Mouse (Mus musculus) testis, adult 2 months (tissue): ENCODE results near the gene Atp6v0e2. TPM values are rescaled to one million over a fixed set of nuclear protein-coding genes. Genes with fewer than 3 reads are reported as not detected.

Experiments used
- H3K27ac ChIP-seq: fragments of 200-500 bp; 2 replicates; pipeline ENCODE4 v1.5.1; 2012; ENCODE audit warnings: low read depth, low read length; ENCODE audit not compliant: control insufficient read depth, insufficient read depth
- H3K27me3 ChIP-seq: fragments of 200-500 bp; 2 replicates; pipeline ENCODE4 v1.6.1; 2012; ENCODE audit warnings: mild to moderate bottlenecking, low read length, moderate library complexity; ENCODE audit not compliant: control insufficient read depth, insufficient read depth
- H3K36me3 ChIP-seq: fragments of 200-500 bp; 2 replicates; pipeline ENCODE4 v1.6.1; 2012; ENCODE audit warnings: mild to moderate bottlenecking, low read length; ENCODE audit not compliant: control insufficient read depth, insufficient read depth
- H3K4me1 ChIP-seq: fragments of 200-500 bp; 2 replicates; pipeline ENCODE4 v1.6.1; 2012; ENCODE audit warnings: low read length; ENCODE audit not compliant: control insufficient read depth, insufficient read depth
- H3K4me3 ChIP-seq: fragments of 200-500 bp; 2 replicates; pipeline ENCODE4 v1.5.1; 2012; ENCODE audit warnings: low read depth, mild to moderate bottlenecking, low read length, moderate library complexity, mixed read lengths; ENCODE audit not compliant: control insufficient read depth
- CTCF ChIP-seq: fragments of 200-500 bp; IDR thresholded peaks from 2 replicates; pipeline ENCODE4 v1.5.1; 2012; ENCODE audit warnings: low read depth, mild to moderate bottlenecking, inconsistent platforms, low read length, moderate library complexity; ENCODE audit not compliant: control insufficient read depth, insufficient read depth, insufficient replicate concordance
- POLR2A ChIP-seq: fragments of 200-500 bp; IDR thresholded peaks from 2 replicates; pipeline ENCODE4 v1.6.1; 2012; ENCODE audit warnings: low read depth, mild to moderate bottlenecking, inconsistent platforms, low read length, moderate library complexity; ENCODE audit not compliant: control insufficient read depth
- polyA plus RNA-seq: library from polyadenylated mRNA; depleted of rRNA; stranded (reverse); fragments of >200 nt; gene quantifications from 2 replicates; pipeline ENCODE4 v1.2.3, GENCODE M21; 2012

The Atp6v0e2 gene
- polyA plus RNA-seq, 1 experiment: 18.7 TPM

GRCm38 (mm10) chr6:48540721-48541120 is 3.3 kb downstream of the Atp6v0e2 start:
- no peak for TF ChIP-seq POLR2A
- TF ChIP-seq CTCF: no peak
- peaks cover 17% of the 10 kb centered on the region for H3K4me1 ChIP-seq
- no peak overlapping the region for H3K4me3 ChIP-seq
- H3K27ac ChIP-seq: no peak overlapping the region
- no peaks in the 10 kb centered on the region for H3K27me3 ChIP-seq
- H3K36me3 ChIP-seq: no peaks in the 10 kb centered on the region

GRCm38 (mm10) chr6:48541560-48542450 is 4.4 kb downstream of the Atp6v0e2 start:
- H3K27ac ChIP-seq: no peak overlapping the region
- peaks cover 14% of the 10 kb centered on the region for H3K4me1 ChIP-seq

GRCm38 (mm10) chr6:48542631-48543030 is 5.2 kb downstream of the Atp6v0e2 start:
- H3K27ac ChIP-seq: no peak overlapping the region
- H3K4me1 ChIP-seq: peaks cover 6% of the 10 kb centered on the region
- TF ChIP-seq POLR2A (no peak), CTCF (no peak)
- H3K27me3 ChIP-seq: no peaks in the 10 kb centered on the region
- H3K36me3 ChIP-seq: no peaks in the 10 kb centered on the region
- H3K4me3 ChIP-seq: no peak overlapping the region

More at GRCm38 (mm10) chr6:48541560-48542450, 4.4 kb downstream of the Atp6v0e2 start:
- H3K36me3 ChIP-seq: no peaks in the 10 kb centered on the region
- no peak for TF ChIP-seq POLR2A
- no peaks in the 10 kb centered on the region for H3K27me3 ChIP-seq
- H3K4me3 ChIP-seq: no peak overlapping the region

- Histone ChIP-seq H3K4me1 (peaks cover 3% of the 10 kb centered on the region; the same call in 1 of the 2 replicates), H3K27ac (no peak overlapping the region), H3K4me3 (no peak overlapping the region), H3K36me3 (no peaks in the 10 kb centered on the region), H3K27me3 (no peaks in the 10 kb centered on the region)
- TF ChIP-seq POLR2A (no peak), CTCF (no peak)
These were observed 7.8 kb downstream of the Atp6v0e2 start for GRCm38 (mm10) chr6:48545251-48545650.

- Histone ChIP-seq H3K27me3 (no peaks in the 10 kb centered on the region), H3K36me3 (no peaks in the 10 kb centered on the region), H3K27ac (no peak overlapping the region), H3K4me1 (peaks cover 3% of the 10 kb centered on the region; the same call in 1 of the 2 replicates), H3K4me3 (no peak overlapping the region)
- no peak for TF ChIP-seq CTCF
- TF ChIP-seq POLR2A: no peak
These were observed 8.9 kb downstream of the Atp6v0e2 start for GRCm38 (mm10) chr6:48546271-48546670.

GRCm38 (mm10) chr6:48546858-48547257 is 9.4 kb downstream of the Atp6v0e2 start:
- H3K27ac ChIP-seq: no peak overlapping the region

DNA sequence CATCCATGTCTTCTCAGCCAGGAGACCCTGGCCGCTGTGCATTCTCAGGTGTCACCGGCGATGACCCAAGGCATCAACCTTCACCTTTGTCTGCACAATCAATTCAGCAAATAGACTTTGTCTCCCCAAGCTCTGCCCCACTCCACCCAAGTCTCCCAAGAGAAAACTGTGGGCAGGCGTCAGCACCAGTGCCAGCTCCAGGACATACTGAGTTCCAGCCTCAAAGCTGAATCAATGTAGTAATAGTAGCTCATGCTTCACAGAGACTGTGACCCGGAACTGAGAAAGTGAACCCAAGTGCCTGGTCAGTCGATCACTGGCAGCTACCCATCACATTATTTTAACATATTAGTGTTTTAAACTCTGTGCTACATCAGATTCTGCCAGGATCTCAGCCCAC is 10.9 kb downstream of the Atp6v0e2 start:
- H3K4me3 ChIP-seq: no peak overlapping the region
- no peaks in the 10 kb centered on the region for H3K36me3 ChIP-seq
- H3K27me3 ChIP-seq: no peaks in the 10 kb centered on the region
- no peak for TF ChIP-seq POLR2A
- TF ChIP-seq CTCF: no peak
- no peak overlapping the region for H3K27ac ChIP-seq
- peaks cover 3% of the 10 kb centered on the region; the same call in 1 of the 2 replicates for H3K4me1 ChIP-seq

More at GRCm38 (mm10) chr6:48546858-48547257, 9.4 kb downstream of the Atp6v0e2 start:
- TF ChIP-seq POLR2A (no peak), CTCF (no peak)
- Histone ChIP-seq H3K4me3 (no peak overlapping the region), H3K27me3 (no peaks in the 10 kb centered on the region), H3K4me1 (peaks cover 3% of the 10 kb centered on the region; the same call in 1 of the 2 replicates), H3K36me3 (no peaks in the 10 kb centered on the region)
